Mouse (Mus musculus) ovary, adult 18-20 months (tissue): ENCODE measurements around the gene Atg4d.
"Not testable (repeated sequence)": the region's sequence is repeated elsewhere in the genome, so short reads cannot be mapped to it uniquely, and the experiment has no call there.

Experiments
- DNase-seq: peaks from one replicate; pipeline ENCODE4 v3.0.0; 2022; ENCODE audit warnings: low spot score, mixed read lengths

Atg4d gene

GRCm38 (mm10) chr9:21265000-21265561 is at the start of gene Atg4d:
Gene Atg4d, plus strand, starts transcription at chr9:21265293.
- DNase-seq, result peak; percentile 99

- no peak for DNase-seq
Measured at GRCm38 (mm10) chr9:21216050-21216841, 48.8 kb upstream of the Atg4d start.

GRCm38 (mm10) chr9:21219820-21220219 is 45.3 kb upstream of the Atg4d start:
- DNase-seq, result no peak

GRCm38 (mm10) chr9:21220490-21221382 is 44.4 kb upstream of the Atg4d start:
- peak; percentile 84 for DNase-seq

- no peak for DNase-seq
Measured at GRCm38 (mm10) chr9:21221383-21221929, 43.6 kb upstream of the Atg4d start.

GRCm38 (mm10) chr9:21223490-21223889 is 41.6 kb upstream of the Atg4d start:
- not testable (repeated sequence) for DNase-seq

- no peak for DNase-seq
Measured at GRCm38 (mm10) chr9:21223906-21224305, 41.2 kb upstream of the Atg4d start.

GRCm38 (mm10) chr9:21224576-21225414 is 40.3 kb upstream of the Atg4d start:
- no peak for DNase-seq

- DNase-seq, result no peak
Measured at GRCm38 (mm10) chr9:21225415-21225758, 39.7 kb upstream of the Atg4d start.

- no peak for DNase-seq
Measured at GRCm38 (mm10) chr9:21227342-21227741, 37.8 kb upstream of the Atg4d start.

- DNase-seq, result no peak
Measured at GRCm38 (mm10) chr9:21231551-21231950, 33.5 kb upstream of the Atg4d start.

GRCm38 (mm10) chr9:21232867-21233266 is 32.2 kb upstream of the Atg4d start:
- DNase-seq, result no peak

- DNase-seq, result no peak
Measured at GRCm38 (mm10) chr9:21233366-21233765, 31.7 kb upstream of the Atg4d start.

- DNase-seq, result no peak
Measured at GRCm38 (mm10) chr9:21233805-21234204, 31.3 kb upstream of the Atg4d start.

- DNase-seq, result no peak
Measured at GRCm38 (mm10) chr9:21235341-21235740, 29.8 kb upstream of the Atg4d start.

GRCm38 (mm10) chr9:21236991-21237367 is 28.1 kb upstream of the Atg4d start:
- DNase-seq, result no peak

GRCm38 (mm10) chr9:21237368-21238003 is 27.6 kb upstream of the Atg4d start:
- DNase-seq, result no peak

- DNase-seq, result no peak
Measured at GRCm38 (mm10) chr9:21238004-21238732, 26.9 kb upstream of the Atg4d start.

GRCm38 (mm10) chr9:21238733-21239464 is 26.2 kb upstream of the Atg4d start, which contains the start of gene Keap1:
Gene Keap1, minus strand, starts transcription at chr9:21239361.
- DNase-seq, result peak; percentile 70

- no peak for DNase-seq
Measured at GRCm38 (mm10) chr9:21239465-21239848, 25.6 kb upstream of the Atg4d start.
